Mouse (Mus musculus): ENCODE results near the gene Qk.

DNA sequence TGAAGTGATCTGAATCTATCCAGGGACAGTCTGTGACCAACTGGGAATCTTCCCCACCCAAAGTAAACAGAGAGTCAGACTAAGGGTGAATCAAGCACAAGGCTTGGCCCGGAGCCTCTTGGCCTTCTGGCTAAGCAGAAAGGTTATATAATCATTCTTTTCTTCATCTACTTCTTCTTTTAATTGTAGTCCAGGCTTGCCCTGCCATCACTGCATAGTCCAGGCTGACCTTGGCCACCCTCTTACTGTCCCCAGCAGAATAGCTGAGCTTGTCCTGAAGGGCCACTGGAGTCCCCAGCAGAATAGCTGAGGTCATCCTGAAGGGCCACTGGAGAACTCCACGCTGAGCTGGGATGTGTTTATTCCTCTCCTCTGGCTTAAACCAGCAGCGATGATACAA lies 158.4 kb downstream of the Qk start:
- TF ChIP-seq POLR2A (IDR thresholded peaks at IDR 0.05; ENCODE audit: borderline replicate concordance, insufficient read depth, low read length) = no peak
- TF ChIP-seq CTCF (IDR thresholded peaks at IDR 0.05; ENCODE audit: borderline replicate concordance, insufficient read depth, low read depth, low read length) = no peak

Measured in cerebellum, adult 2 months (tissue).